Mouse (Mus musculus) olfactory bulb, adult 2 months (tissue): ENCODE results near the gene Rasgrp2. TPM values are rescaled to one million over a fixed set of nuclear protein-coding genes. Genes with fewer than 3 reads are reported as not detected.

Experiments used
- H3K27ac ChIP-seq: fragments of 200-500 bp; 2 replicates; pipeline ENCODE4 v1.5.1; 2012; ENCODE audit warnings: low read depth, low read length; ENCODE audit not compliant: insufficient read depth
- H3K4me1 ChIP-seq: fragments of 200-500 bp; 2 replicates; pipeline ENCODE4 v1.6.1; 2012; ENCODE audit warnings: low read length; ENCODE audit not compliant: control insufficient read depth, insufficient read depth
- H3K4me3 ChIP-seq: fragments of 200-500 bp; 2 replicates; pipeline ENCODE4 v1.5.1; 2012; ENCODE audit warnings: mild to moderate bottlenecking, low read depth, low read length, moderate library complexity; ENCODE audit not compliant: insufficient read depth
- CTCF ChIP-seq: fragments of 200-500 bp; IDR thresholded peaks from 2 replicates; pipeline ENCODE4 v1.5.1; 2012; ENCODE audit warnings: low read depth, mild to moderate bottlenecking, low read length, moderate library complexity; ENCODE audit not compliant: insufficient read depth
- POLR2A ChIP-seq: fragments of 200-500 bp; IDR thresholded peaks from 2 replicates; pipeline ENCODE4 v1.6.1; 2012; ENCODE audit warnings: mild to moderate bottlenecking, low read depth, low read length, moderate library complexity; ENCODE audit not compliant: insufficient read depth
- WGBS: fragments of 180-500 bp; shearing (Covaris S2); methylation state at CpG from one replicate; pipeline ENCODE4 v1.1.7; 2018; 5-methylcytosine and 5-hydroxymethylcytosine counted together
- polyA plus RNA-seq: library from polyadenylated mRNA; stranded (reverse); fragments of >200 nt; gene quantifications from 2 replicates; pipeline ENCODE4 v1.2.4, GENCODE M21; 2012; ENCODE audit warnings: low replicate concordance; ENCODE audit not compliant: missing spikeins, insufficient read depth, insufficient read length

Gene Rasgrp2
- polyA plus RNA-seq, 1 experiment = 282 TPM

DNA sequence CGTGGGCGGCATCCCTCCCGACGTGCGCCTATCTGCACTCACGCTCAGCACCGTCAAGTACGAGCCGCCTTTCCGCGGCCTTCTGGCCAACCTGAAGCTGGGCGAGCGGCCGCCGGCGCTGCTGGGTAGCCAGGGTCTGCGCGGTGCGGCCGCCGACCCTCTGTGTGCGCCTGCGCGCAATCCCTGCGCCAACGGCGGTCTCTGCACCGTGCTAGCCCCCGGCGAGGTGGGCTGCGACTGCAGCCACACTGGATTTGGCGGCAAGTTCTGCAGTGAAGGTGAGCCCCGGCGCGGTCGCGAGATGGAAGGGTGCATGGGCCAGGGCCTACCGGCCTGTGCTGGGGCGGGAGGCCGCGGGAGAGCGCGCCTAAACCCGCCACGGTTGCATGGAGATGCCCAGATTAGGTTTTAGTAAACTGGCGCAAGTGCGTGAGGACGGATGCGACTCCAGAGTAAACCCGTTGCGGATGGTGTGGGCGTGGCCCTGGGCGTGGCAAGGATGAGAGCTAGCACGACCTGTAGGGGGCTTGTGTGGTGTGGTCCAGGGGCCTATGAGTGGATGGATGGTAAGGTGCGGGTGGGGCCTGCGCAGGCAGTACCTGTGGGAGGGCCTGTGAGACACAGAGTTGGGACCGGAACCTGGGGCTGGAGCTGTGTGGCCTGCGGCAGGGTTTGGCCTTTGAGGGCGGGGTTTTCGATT, 29.5 kb downstream of the Rasgrp2 start:
- TF ChIP-seq CTCF (no peak), POLR2A (no peak)
- Histone ChIP-seq H3K4me3 (peak overlapping the region; percentile 24), H3K4me1 (peaks cover 81% of the 10 kb centered on the region), H3K27ac (peak overlapping the region; percentile 5; the same call in 1 of the 2 replicates)
- WGBS = 28% methylated on average over 60 of the region's 60 CpGs

DNA sequence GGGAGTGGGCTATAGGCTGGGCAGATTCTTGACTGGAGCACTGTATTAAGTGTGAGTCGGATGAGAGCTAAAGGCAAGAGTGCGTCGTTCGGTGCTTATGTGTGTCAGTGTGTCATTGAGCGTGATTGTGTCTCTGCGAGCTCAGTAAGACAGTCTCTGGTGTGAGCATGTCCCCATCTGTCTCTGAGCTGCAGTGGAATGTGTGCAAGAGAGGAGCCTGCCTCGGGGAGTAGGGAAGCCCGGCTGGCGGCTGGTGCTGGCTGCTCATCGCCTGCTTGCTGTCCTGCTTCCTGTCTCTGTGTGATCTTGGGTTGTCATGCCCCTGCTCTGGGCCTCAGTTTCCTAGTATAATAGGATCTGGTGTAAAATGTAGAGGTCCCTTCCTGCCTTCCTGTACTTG, 43.9 kb downstream of the Rasgrp2 start:
- no peak overlapping the region for H3K4me3 ChIP-seq
- WGBS = 34% methylated on average over 10 of the region's 10 CpGs
- H3K27ac ChIP-seq = no peak overlapping the region
- TF ChIP-seq CTCF (no peak), POLR2A (no peak)
- H3K4me1 ChIP-seq = peaks cover 76% of the 10 kb centered on the region

DNA sequence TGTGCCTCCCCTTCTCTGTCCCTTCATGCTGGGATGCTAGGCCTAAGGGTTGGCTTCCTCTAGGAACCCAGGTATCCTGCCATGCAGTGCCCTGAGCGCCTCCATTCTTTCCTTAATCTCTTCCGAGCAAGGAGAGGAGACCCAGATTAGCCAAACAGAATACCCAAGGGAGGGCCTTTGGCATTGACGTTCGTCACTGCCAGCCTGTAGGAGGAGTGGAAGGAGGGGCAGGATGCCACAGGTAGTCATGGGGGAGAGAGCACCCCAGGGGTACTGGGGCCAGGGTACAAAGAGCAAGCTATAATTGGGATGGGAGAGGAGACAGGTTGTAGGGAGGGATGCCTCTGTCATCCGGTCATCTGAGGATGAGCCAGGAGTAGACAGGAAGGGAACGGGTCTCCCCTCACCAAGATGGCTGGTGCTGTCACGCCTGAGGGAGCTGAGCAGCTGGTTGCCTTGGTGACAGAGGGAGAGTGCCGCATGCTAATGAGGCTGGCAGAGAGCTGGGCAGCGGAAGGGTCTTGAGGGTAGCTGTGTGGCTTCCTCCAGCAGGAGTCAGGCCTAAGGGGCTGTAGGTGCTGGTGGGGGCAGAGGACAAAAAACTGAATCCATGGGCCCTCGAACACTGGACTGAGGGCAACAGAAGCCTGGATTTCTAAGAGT, 46.8 kb downstream of the Rasgrp2 start:
- Histone ChIP-seq H3K27ac (peak overlapping the region; percentile 35), H3K4me1 (peaks cover 84% of the 10 kb centered on the region), H3K4me3 (no peak overlapping the region)
- 19% methylated on average over 10 of the region's 10 CpGs for WGBS
- TF ChIP-seq POLR2A = no peak
- TF ChIP-seq CTCF = no peak

DNA sequence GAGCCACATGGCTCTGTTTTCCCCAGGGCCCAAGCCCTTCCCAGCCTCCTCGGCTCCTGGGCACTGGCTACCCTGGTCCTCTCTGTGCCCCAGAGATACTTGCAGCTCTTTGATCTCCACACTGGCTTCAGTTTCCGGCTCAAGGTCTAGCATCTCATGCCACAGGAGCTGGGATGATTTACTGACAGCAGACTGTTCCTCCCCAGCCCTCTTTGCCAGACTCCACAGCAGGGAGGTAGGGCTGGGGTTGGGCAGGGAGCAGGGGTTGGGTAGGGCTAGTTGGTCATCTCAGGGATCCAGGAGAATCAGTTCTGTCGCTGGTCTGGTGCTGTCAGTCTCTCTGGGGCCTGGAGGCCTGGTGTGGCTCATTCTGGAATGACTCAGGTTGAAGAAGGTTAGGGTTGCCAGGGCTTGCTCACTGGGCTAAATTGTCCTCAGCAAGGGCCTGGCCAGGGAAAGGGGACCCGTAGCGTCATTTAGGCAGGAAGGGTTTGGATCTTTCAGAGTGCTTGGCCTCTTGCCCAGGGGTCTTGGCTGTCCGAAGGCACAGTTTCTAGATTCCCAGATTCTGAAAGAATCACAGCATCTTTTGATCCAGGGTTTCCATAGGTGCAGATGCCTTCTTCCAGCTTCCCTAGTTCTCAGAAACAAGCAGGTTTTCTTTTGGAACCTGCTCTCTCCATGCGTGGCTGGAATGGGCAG, 47.7 kb downstream of the Rasgrp2 start:
- H3K4me3 ChIP-seq = no peak overlapping the region
- peak overlapping the region; percentile 35 for H3K27ac ChIP-seq
- WGBS = 35% methylated on average over 7 of the region's 7 CpGs
- H3K4me1 ChIP-seq = peaks cover 84% of the 10 kb centered on the region
- TF ChIP-seq CTCF (no peak), POLR2A (no peak)

DNA sequence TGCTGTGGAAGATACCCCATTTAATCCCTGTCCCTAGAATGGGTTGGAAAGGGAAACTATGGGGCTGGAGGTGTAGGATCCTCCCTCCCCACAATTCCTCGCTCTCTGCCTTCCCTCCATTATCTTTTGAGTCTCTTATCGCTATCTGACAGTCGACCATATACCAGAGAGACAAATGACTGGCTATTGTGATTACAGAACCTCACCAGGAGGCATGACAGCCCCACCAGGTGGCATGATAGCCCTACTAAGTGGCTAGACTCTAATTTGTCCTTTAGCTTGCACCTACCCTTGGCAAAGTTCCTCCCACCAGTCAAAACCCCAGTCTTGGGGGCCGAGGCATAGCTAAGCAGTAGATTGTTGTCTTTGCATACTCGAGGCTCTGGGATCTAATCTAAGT, 49.6 kb downstream of the Rasgrp2 start:
- Histone ChIP-seq H3K4me1 (peaks cover 86% of the 10 kb centered on the region), H3K27ac (0 out of 2 replicates have a peak overlapping the region, but pooled peaks have one; percentile 25), H3K4me3 (no peak overlapping the region)
- WGBS = 48% methylated on average over 5 of the region's 5 CpGs
- no peak for TF ChIP-seq CTCF
- no peak for TF ChIP-seq POLR2A

DNA sequence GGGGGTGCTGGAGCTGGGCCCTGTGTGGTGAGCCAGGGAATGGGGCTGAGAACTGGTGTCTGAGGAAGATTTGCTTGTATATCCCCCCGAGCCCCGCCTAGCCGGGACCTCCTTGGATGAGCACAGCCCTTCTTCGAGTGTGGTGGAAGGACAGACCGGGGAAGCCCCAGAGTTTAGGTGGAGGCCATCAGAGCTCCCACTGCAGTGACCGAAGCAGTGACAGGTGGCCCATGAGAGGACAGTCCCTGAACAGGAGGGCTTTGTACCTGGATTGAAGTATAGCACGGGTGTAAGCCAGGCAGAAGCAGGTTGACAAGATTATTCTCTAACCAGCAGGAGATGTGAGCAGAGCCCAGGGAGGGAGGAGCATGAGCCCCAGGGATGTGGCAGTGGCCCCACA, 50.7 kb downstream of the Rasgrp2 start:
- peak overlapping the region; percentile 91; the same call in 1 of the 2 replicates for H3K27ac ChIP-seq
- H3K4me1 ChIP-seq = peaks cover 86% of the 10 kb centered on the region
- H3K4me3 ChIP-seq = no peak overlapping the region
- TF ChIP-seq CTCF = no peak
- TF ChIP-seq POLR2A = no peak
- WGBS = 81% methylated on average over 7 of the region's 7 CpGs

DNA sequence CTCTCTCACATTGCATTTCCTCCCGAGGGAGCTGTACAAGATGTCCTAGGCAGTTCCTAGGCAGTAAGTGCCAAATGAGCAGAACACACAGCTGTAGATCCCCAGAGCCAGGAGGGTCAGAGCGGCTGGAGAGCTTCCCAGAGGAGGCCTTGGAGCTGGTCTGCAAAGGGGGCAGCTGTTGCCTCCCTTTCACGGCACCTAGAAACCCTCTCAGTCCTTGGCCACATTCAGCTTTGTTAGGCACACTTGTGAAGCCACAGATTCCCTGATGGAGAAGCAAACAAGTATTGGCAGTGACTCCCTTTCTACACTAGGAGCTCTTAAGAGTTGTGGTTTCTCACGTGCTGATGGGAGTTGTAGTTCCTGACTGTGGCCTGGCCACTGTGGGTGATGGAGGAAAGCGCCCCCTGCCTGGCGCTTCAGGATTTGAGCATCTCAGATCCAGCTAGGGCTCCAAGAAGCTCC, 52.9 kb downstream of the Rasgrp2 start:
- Histone ChIP-seq H3K4me3 (no peak overlapping the region), H3K4me1 (peaks cover 71% of the 10 kb centered on the region), H3K27ac (peak overlapping the region; percentile 91)
- 13% methylated on average over 6 of the region's 6 CpGs for WGBS
- no peak for TF ChIP-seq POLR2A
- peak; percentile 63; the same call in 1 of the 2 replicates for TF ChIP-seq CTCF

DNA sequence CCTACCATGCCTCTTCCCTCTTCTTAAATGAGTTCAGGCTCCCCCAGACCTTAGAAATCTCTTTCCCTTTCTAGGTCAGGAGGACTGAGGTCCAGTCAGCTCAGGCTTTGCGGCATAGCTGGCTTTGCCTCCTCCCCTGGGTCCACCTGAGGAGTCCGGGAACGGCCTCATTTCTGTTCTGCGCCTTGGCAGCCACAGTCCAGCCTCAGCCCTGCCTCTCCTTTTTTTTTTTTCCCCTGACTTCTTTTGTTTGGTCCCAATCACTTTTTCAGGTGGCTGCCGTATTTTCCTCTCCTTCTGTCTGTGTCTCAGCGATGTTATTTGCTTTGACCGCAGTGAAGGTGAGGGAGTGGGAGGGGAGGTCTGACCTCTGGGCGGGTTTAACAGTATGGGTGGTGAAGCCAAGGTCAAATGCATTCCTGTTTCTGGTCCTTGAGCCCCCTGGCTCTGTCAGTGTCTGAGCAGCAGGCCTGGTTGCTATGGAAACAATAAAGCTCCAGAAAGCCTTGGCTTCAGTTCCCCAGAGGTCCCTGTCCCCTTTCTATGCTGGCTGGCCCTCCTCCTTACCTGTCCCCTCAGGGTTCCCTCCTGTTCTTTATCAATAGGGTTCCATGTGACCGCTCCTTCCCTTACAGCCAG, 53.7 kb downstream of the Rasgrp2 start:
- WGBS = 60% methylated on average over 9 of the region's 9 CpGs
- TF ChIP-seq POLR2A (no peak), CTCF (no peak)
- no peak overlapping the region for H3K4me3 ChIP-seq
- peaks cover 65% of the 10 kb centered on the region for H3K4me1 ChIP-seq
- peak overlapping the region; percentile 91 for H3K27ac ChIP-seq
